ENCODE assay signal across 23 mouse cellular contexts in the genomic region with DNA sequence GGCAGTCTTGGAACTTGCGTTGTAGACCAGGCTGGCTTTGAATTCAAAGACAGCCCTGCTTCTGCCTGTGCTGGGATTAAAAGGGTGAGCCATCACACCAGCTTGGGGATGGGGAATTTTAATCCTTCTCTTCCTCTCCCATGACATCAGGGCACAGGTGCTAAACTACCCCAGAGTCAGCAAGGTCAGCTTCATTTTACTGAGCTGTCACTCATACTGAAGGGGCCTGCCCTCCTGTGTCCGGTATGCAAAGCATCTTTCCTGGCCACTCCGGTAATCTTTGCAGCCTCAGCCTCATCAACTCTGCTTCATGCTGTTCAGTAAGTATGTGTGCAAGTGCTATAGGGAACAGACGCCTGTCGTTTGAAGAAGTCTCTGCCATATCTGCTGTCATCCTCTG.
DNase-seq lines count a peak whose midpoint lies in the region; ATAC-seq and TF ChIP-seq lines count a peak whose summit lies in the region.
"Had no signal": no experiment of that assay in that cellular context is flagged by ENCODE, and none has a peak within 500 bp of the region (broad histone marks: within the 10 kb centered on the region; RNA-seq: fewer than 3 reads in every experiment).

No protein-coding gene starts in this region.

- no peak for TF ChIP-seq POLR2A in CH12.LX (IDR thresholded peaks at IDR 0.05; ENCODE audit: low read depth, low read length)

- H3K36me3 ChIP-seq in CH12.LX (replicated peaks in 1 of 2; ENCODE audit: control insufficient read depth in 1 of 2, insufficient read depth in 1 of 2, low read length in 1 of 2), result peaks cover 0 to 30% of the 10 kb centered on the region in 2 experiments
- no peaks in the 10 kb centered on the region for H3K36me3 ChIP-seq in kidney, embryonic 14.5 days (ENCODE audit: control insufficient read depth, insufficient read depth, low read length)
- H3K36me3 ChIP-seq: forebrain, embryonic 12.5 days; heart, embryonic 13.5 days; limb, embryonic 13.5 days; liver, embryonic 13.5 days; stomach, embryonic 15.5 days had no signal

- no peak overlapping the region for H3K9ac ChIP-seq in CH12.LX (ENCODE audit: insufficient read depth, low read depth)
- H3K9ac ChIP-seq in kidney, embryonic 14.5 days (ENCODE audit: low read depth, low read length), result no peak overlapping the region
- H3K9ac ChIP-seq: forebrain, embryonic 12.5 days; heart, embryonic 13.5 days; limb, embryonic 13.5 days; liver, embryonic 13.5 days; lung, embryonic 14.5 days; stomach, embryonic 15.5 days had no signal

- WGBS in kidney, embryonic 14.5 days, result 43% methylated on average over 5 of the region's 5 CpGs

- dilution Hi-C loops in CH12.LX (cut with MboI; ENCODE audit: extremely low pct_ligation_motif_present, extremely low pct_unique_long_range_greater_than_20kb, low sequenced_read_pairs), result no loop called here

- no peak overlapping the region for H3K4me3 ChIP-seq in left cerebral cortex, adult 2 months
- no peak overlapping the region for H3K4me3 ChIP-seq in CH12.LX (replicated peaks in 1 of 3; ENCODE audit: low read depth in 2 of 3, low read length in 2 of 3, poor library complexity in 1 of 3)
- H3K4me3 ChIP-seq in kidney, embryonic 14.5 days (ENCODE audit: low read length), result no peak overlapping the region
- H3K4me3 ChIP-seq: forebrain, embryonic 12.5 days; heart, embryonic 13.5 days; liver, embryonic 13.5 days; stomach, embryonic 15.5 days had no signal

- intact Hi-C loops in left cerebral cortex, adult 2 months (cut with DNase I), result no loop called here
- intact Hi-C loops in left cerebral cortex, postnatal 10 days (cut with DNase I), result no loop called here
- intact Hi-C loops in gastrocnemius, postnatal 14 days (cut with DNase I; ENCODE audit: low total_unique reads), result no loop called here

- no peak overlapping the region for H3K4me2 ChIP-seq in CH12.LX (ENCODE audit: insufficient read depth, low read depth, poor library complexity, severe bottlenecking)
- H3K4me2 ChIP-seq in kidney, embryonic 14.5 days (replicated peaks; ENCODE audit: low read depth, low read length), result no peak overlapping the region
- H3K4me2 ChIP-seq: forebrain, embryonic 12.5 days; heart, embryonic 13.5 days; liver, embryonic 13.5 days; stomach, embryonic 15.5 days had no signal

- peak overlapping the region; percentile 15; the same call in 1 of the 2 replicates for H3K27ac ChIP-seq in left cerebral cortex, adult 2 months
- no peak overlapping the region for H3K27ac ChIP-seq in CH12.LX (ENCODE audit: insufficient read depth, low read depth)
- H3K27ac ChIP-seq in kidney, embryonic 14.5 days (ENCODE audit: low read depth, low read length), result no peak overlapping the region
- H3K27ac ChIP-seq: forebrain, embryonic 12.5 days; heart, embryonic 13.5 days; limb, embryonic 13.5 days; liver, embryonic 13.5 days had no signal

- TF ChIP-seq CTCF in left cerebral cortex, adult 2 months (IDR thresholded peaks at IDR 0.05), result no peak
- no peak for TF ChIP-seq CTCF in CH12.LX (conservative IDR thresholded peaks at IDR 0.05 in 1 of 2, IDR thresholded peaks at IDR 0.05 in 1 of 2; ENCODE audit: low read depth in 2 of 2, low read length in 2 of 2)

- TF ChIP-seq RAD21 in CH12.LX (IDR thresholded peaks at IDR 0.05; ENCODE audit: low read depth, low read length), result no peak

- DNase-seq in left cerebral cortex, adult 2 months (ENCODE audit: extremely low spot score in 1 of 2, low spot score in 2 of 2), result no peak
- DNase-seq in left cerebral cortex, postnatal 10 days (ENCODE audit: extremely low spot score in 1 of 2, low spot score in 2 of 2), result no peak
- peak; percentile 58 for DNase-seq in CH12.LX (ENCODE audit: extremely low read depth)
- peak; percentile 41 for DNase-seq in Muller cell, postnatal 12 days (ENCODE audit: inconsistent ontology term)
- peak; percentile 58 for DNase-seq in mesoderm, embryonic 11.5 days (ENCODE audit: low read depth, low spot score)
- DNase-seq in gastrocnemius, postnatal 14 days, result no peak
- DNase-seq in kidney, adult 9 months, result no peak
- DNase-seq: adrenal gland, adult 2 months; cerebellum, adult 9-10 months; gastrocnemius, postnatal 10 days; heart, adult 18-20 months; heart, postnatal 36 days; liver, embryonic 13.5 days; lung, postnatal 36 days; thymus, adult 18-20 months; thymus, postnatal 4 days had no signal

- peaks cover 35% of the 10 kb centered on the region for H3K9me3 ChIP-seq in CH12.LX (replicated peaks; ENCODE audit: low read length)
- no peaks in the 10 kb centered on the region for H3K9me3 ChIP-seq in kidney, embryonic 14.5 days (ENCODE audit: control insufficient read depth, low read length)
- H3K9me3 ChIP-seq: forebrain, embryonic 12.5 days; heart, embryonic 13.5 days; limb, embryonic 13.5 days; liver, embryonic 13.5 days; stomach, embryonic 15.5 days had no signal

- no peak for ATAC-seq in kidney, embryonic 14.5 days (ENCODE audit: low FRiP score, low TSS enrichment)
- ATAC-seq: inflammation-experienced regulatory T-cells, adult 6 months had no signal

- no peak for TF ChIP-seq EP300 in CH12.LX (IDR thresholded peaks at IDR 0.05; ENCODE audit: low read length)

- H3K4me1 ChIP-seq in CH12.LX (ENCODE audit: control insufficient read depth in 1 of 2, insufficient read depth in 2 of 2), result peaks cover 0 to 39% of the 10 kb centered on the region in 2 experiments; a peak in 2 of 4 replicates
- peaks cover 17% of the 10 kb centered on the region for H3K4me1 ChIP-seq in kidney, embryonic 14.5 days (ENCODE audit: control insufficient read depth, insufficient read depth, low read length)
- H3K4me1 ChIP-seq: liver, embryonic 13.5 days had no signal

- H3K79me2 ChIP-seq in CH12.LX (replicated peaks; ENCODE audit: control insufficient read depth, extremely low read depth, insufficient read depth, poor library complexity, severe bottlenecking), result no peaks in the 10 kb centered on the region

- in situ Hi-C loops in CH12.LX (cut with MboI; ENCODE audit: low pct_ligation_motif_present, low pct_unique_long_range_greater_than_20kb, low sequenced_read_pairs), result no loop called here

- no peaks in the 10 kb centered on the region for H3K27me3 ChIP-seq in CH12.LX (replicated peaks)
- H3K27me3 ChIP-seq in kidney, embryonic 14.5 days (ENCODE audit: control insufficient read depth, insufficient read depth, low read length), result no peaks in the 10 kb centered on the region; the same call in 1 of the 2 replicates
- H3K27me3 ChIP-seq: stomach, embryonic 15.5 days had no signal

TF ChIP-seq in CH12.LX, 34 proteins besides CTCF, POLR2A, EP300 and RAD21:
- TF ChIP-seq MEF2A (IDR thresholded peaks at IDR 0.05; ENCODE audit: borderline replicate concordance, low read depth, low read length) (no peak), E2F4 (IDR thresholded peaks at IDR 0.05; ENCODE audit: insufficient replicate concordance, low read depth, low read length) (no peak)

Comparison
In these comparisons a context has a peak if more than half of its experiments do, and no peak if none do; other contexts are left out.
1. DNase-seq: peak in CH12.LX (single experiment), Muller cell, postnatal 12 days (single experiment) and mesoderm, embryonic 11.5 days (single experiment); none in left cerebral cortex, adult 2 months (0 of 2), left cerebral cortex, postnatal 10 days (0 of 2), gastrocnemius, postnatal 14 days (single experiment) and kidney, adult 9 months (single experiment).